Mouse (Mus musculus) embryonic facial prominence, embryonic 13.5 days (tissue): Measurements from ENCODE around the gene Gatb. TPM values are rescaled to one million over a fixed set of nuclear protein-coding genes. Genes with fewer than 3 reads are reported as not detected.

Experiments used
- ATAC-seq: fragments of 200-750 bp; cut with Nextera tagmentation; 2 replicates; pipeline ENCODE4 v1.8.0; 2017; ENCODE audit warnings: low read depth; ENCODE audit not compliant: insufficient number of reproducible peaks, insufficient read depth, low FRiP score, low TSS enrichment
- H3K27ac ChIP-seq: fragments of 300-500 bp; sonication (generic); 2 replicates; pipeline ENCODE4 v1.5.1; 2015; ENCODE audit warnings: moderate library complexity, mild to moderate bottlenecking, inconsistent platforms
- H3K27me3 ChIP-seq: fragments of 300-500 bp; sonication (generic); 2 replicates; pipeline ENCODE4 v1.6.1; 2015; ENCODE audit warnings: mild to moderate bottlenecking, inconsistent platforms
- H3K36me3 ChIP-seq: fragments of 300-500 bp; sonication (generic); 2 replicates; pipeline ENCODE4 v1.6.1; 2015; ENCODE audit warnings: mild to moderate bottlenecking, inconsistent platforms
- H3K4me1 ChIP-seq: fragments of 300-500 bp; sonication (generic); 2 replicates; pipeline ENCODE4 v1.6.1; 2015; ENCODE audit warnings: inconsistent platforms
- H3K4me2 ChIP-seq: fragments of 300-500 bp; sonication (generic); 2 replicates; pipeline ENCODE4 v1.6.1; 2015; ENCODE audit warnings: moderate library complexity, mild to moderate bottlenecking, inconsistent platforms
- H3K4me3 ChIP-seq: fragments of 300-500 bp; sonication (generic); 2 replicates; pipeline ENCODE4 v1.5.1; 2015; ENCODE audit warnings: mild to moderate bottlenecking, inconsistent platforms
- H3K9ac ChIP-seq: fragments of 300-500 bp; sonication (generic); 2 replicates; pipeline ENCODE4 v1.6.1; 2015; ENCODE audit warnings: mild to moderate bottlenecking, inconsistent platforms
- H3K9me3 ChIP-seq: fragments of 300-500 bp; sonication (generic); 2 replicates; pipeline ENCODE4 v1.6.1; 2016; ENCODE audit warnings: inconsistent platforms
- WGBS: fragments of 180-500 bp; shearing (Covaris S2); methylation state at CpG from one replicate; pipeline ENCODE4 v1.1.7; 2015; ENCODE audit warnings: mixed read lengths; 5-methylcytosine and 5-hydroxymethylcytosine counted together
- polyA plus RNA-seq: library from polyadenylated mRNA; unstranded; fragments of >200 nt; fragmentation: Nextera tagmentation; extraction: Ambion mirVana; gene quantifications from 2 replicates; pipeline ENCODE4 v1.2.1, GENCODE M21; 2015

Gatb gene
- polyA plus RNA-seq, 1 experiment from 2014 or later: 22.5 TPM

DNA sequence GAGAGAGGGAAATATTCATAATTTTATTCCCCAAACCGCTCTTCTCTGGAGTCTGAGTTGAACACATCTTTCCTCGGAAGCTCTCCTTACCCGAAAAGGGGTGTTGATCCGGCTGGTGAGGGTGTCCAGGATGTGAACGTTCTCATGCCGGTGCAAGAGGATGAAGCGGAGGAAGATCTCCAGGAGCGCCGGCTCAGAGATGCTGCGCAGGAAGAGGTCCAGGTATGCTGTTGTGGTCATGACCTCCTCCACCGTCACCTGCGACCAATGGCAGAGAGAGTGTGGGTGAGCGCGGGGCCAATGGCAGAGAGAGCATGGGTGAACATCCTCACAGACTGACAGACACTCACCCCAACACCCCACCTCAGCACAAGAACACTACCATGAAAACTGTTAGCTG lies 114.4 kb downstream of the Gatb start:
- H3K9me3 ChIP-seq: no peaks in the 10 kb centered on the region
- H3K27me3 ChIP-seq: peaks cover 3% of the 10 kb centered on the region; the same call in 1 of the 2 replicates
- 93% methylated on average over 14 of the region's 14 CpGs for WGBS
- no peak overlapping the region for H3K4me3 ChIP-seq
- no peak overlapping the region for H3K27ac ChIP-seq
- H3K4me1 ChIP-seq: no peaks in the 10 kb centered on the region
- H3K4me2 ChIP-seq: no peak overlapping the region
- H3K9ac ChIP-seq: no peak overlapping the region
- H3K36me3 ChIP-seq: no peaks in the 10 kb centered on the region
- ATAC-seq: no peak

DNA sequence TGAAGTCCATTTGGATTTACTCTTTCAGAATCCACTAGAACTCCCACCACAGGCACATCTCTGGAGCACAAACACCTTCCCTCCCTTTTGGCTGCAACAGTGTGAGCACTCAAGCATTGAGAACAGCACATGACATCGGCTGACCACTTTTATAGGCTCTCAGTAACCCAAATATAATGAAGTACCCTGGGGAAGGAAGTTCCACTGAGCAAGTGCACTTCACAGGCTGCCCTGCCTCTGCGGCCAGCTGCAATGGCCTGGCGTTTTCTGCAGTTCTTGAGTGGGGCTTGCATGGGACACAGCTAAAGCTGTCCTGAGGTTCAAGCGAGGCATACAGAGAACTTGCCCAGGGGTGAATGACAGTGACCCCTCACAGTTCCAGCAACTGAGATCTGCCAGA lies 117.2 kb downstream of the Gatb start:
- Histone ChIP-seq H3K4me3 (no peak overlapping the region), H3K4me2 (no peak overlapping the region)
- 73% methylated on average over 4 of the region's 4 CpGs for WGBS

DNA sequence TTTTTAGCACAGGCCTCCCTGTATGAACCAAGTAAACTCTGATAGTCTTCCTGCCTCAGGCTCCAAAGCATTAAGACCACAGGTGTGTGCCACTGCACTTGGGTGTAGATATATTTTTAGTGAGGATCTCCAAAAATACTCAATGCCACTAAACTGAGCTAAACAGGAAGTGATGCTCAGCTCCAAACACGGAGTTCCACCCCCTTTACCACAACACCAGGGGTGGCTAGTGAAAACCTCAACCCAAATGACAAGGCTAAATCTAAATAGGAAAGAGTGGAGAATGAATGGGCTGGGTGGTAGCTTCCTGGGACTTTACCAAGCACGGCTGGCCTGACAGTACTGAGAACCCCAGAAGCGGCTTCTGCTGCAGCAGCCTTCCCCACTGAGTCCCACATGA lies 119.1 kb downstream of the Gatb start:
- Histone ChIP-seq H3K27me3 (peaks cover 3% of the 10 kb centered on the region; the same call in 1 of the 2 replicates), H3K27ac (no peak overlapping the region), H3K4me3 (no peak overlapping the region), H3K4me2 (no peak overlapping the region), H3K36me3 (no peaks in the 10 kb centered on the region), H3K9me3 (no peaks in the 10 kb centered on the region), H3K4me1 (no peaks in the 10 kb centered on the region), H3K9ac (no peak overlapping the region)
- ATAC-seq: no peak
- 40% methylated on average over 3 of the region's 3 CpGs for WGBS

More for the DNA sequence above, 117.2 kb downstream of the Gatb start:
- no peaks in the 10 kb centered on the region for H3K36me3 ChIP-seq
- no peaks in the 10 kb centered on the region for H3K9me3 ChIP-seq
- H3K27me3 ChIP-seq: peaks cover 3% of the 10 kb centered on the region; the same call in 1 of the 2 replicates
- no peaks in the 10 kb centered on the region for H3K4me1 ChIP-seq
- no peak overlapping the region for H3K27ac ChIP-seq
- ATAC-seq: no peak
- H3K9ac ChIP-seq: no peak overlapping the region

GRCm38 (mm10) chr3:85695056-85695455 lies 121.1 kb downstream of the Gatb start:
- Histone ChIP-seq H3K9me3 (no peaks in the 10 kb centered on the region), H3K4me3 (no peak overlapping the region), H3K27ac (no peak overlapping the region), H3K9ac (no peak overlapping the region), H3K36me3 (no peaks in the 10 kb centered on the region), H3K4me1 (no peaks in the 10 kb centered on the region), H3K4me2 (no peak overlapping the region), H3K27me3 (no peaks in the 10 kb centered on the region)
- no peak for ATAC-seq
- WGBS: 71% methylated on average over 3 of the region's 3 CpGs

DNA sequence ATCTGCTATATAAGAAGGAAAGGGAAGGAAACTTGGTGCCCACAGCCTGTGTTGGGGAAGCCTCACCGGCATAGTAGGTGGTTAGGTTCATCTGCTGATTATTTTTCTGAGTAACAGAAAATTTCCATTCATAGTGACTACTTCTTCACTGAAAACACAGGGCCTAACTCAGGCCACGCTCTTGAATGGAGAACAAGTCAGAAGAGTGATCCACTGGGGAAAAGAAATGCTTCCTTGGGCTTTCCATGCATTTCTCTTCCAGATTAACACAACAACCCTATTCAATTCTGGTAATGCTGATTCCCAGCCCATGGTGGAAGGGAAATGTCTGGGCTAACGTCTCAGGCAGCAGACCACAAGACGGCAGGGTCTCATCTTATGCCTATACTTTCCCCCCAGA lies 124.6 kb downstream of the Gatb start:
- Histone ChIP-seq H3K4me3 (no peak overlapping the region), H3K9me3 (no peaks in the 10 kb centered on the region), H3K4me2 (no peak overlapping the region), H3K9ac (no peak overlapping the region), H3K27ac (no peak overlapping the region), H3K27me3 (no peaks in the 10 kb centered on the region), H3K36me3 (no peaks in the 10 kb centered on the region), H3K4me1 (no peaks in the 10 kb centered on the region)
- 76% methylated on average over 4 of the region's 4 CpGs for WGBS
- no peak for ATAC-seq

- 66% methylated on average over 6 of the region's 6 CpGs for WGBS
- Histone ChIP-seq H3K4me2 (no peak overlapping the region), H3K27ac (no peak overlapping the region), H3K9ac (no peak overlapping the region), H3K9me3 (no peaks in the 10 kb centered on the region), H3K36me3 (no peaks in the 10 kb centered on the region), H3K4me1 (no peaks in the 10 kb centered on the region), H3K4me3 (no peak overlapping the region), H3K27me3 (no peaks in the 10 kb centered on the region)
- ATAC-seq: no peak
Measured at GRCm38 (mm10) chr3:85703141-85703882, 129.4 kb downstream of the Gatb start.

Other genes starting within 250 kb of the Gatb start
- 4.0 and 4.8 TPM in 2 replicates for gene Fam160a1, start 243.2 kb downstream of the Gatb start, polyA plus RNA-seq